Mouse (Mus musculus) kidney, adult 2 months (tissue): ENCODE measurements around the gene Kif26a.

Source experiments
- CTCF ChIP-seq: fragments of 200-500 bp; conservative IDR thresholded peaks from 2 replicates; pipeline ENCODE4 v1.5.1; 2011; ENCODE audit warnings: low read depth, mild to moderate bottlenecking, control low read depth, low read length, moderate library complexity, mixed read lengths; ENCODE audit not compliant: insufficient read depth, insufficient read length
- POLR2A ChIP-seq: fragments of 200-500 bp; IDR thresholded peaks from one replicate; pipeline ENCODE4 v1.6.1; 2011; ENCODE audit warnings: low read depth, low read length, control low read depth

- TF ChIP-seq POLR2A (no peak), CTCF (no peak)
These were observed 68.4 kb downstream of the Kif26a start for GRCm38 (mm10) chr12:112214441-112214857.
